Mouse (Mus musculus) forebrain, postnatal 0 days (tissue): ENCODE data around the gene Vmn2r103. TPM values are rescaled to one million over a fixed set of nuclear protein-coding genes. Genes with fewer than 3 reads are reported as not detected.

ENCODE experiments used
- ATAC-seq: fragments of 200-750 bp; cut with Nextera tagmentation; 2 replicates; pipeline ENCODE4 v1.8.0; 2017; ENCODE audit warnings: mild to moderate bottlenecking, moderate library complexity
- DNase-seq: peaks from one replicate; pipeline ENCODE4 v3.0.0-alpha.2; 2015
- H3K27ac ChIP-seq: fragments of 300-500 bp; sonication (generic); 2 replicates; pipeline ENCODE4 v1.5.1; 2014; ENCODE audit warnings: low read depth, mild to moderate bottlenecking, antibody characterized with exemption, low read length, moderate library complexity, mixed read lengths
- H3K27me3 ChIP-seq: fragments of 300-500 bp; sonication (generic); 2 replicates; pipeline ENCODE4 v1.6.1; 2014; ENCODE audit warnings: mild to moderate bottlenecking, low read length, mixed read lengths; ENCODE audit not compliant: insufficient read depth
- H3K36me3 ChIP-seq: fragments of 300-500 bp; sonication (generic); 2 replicates; pipeline ENCODE4 v1.6.1; 2014; ENCODE audit warnings: mild to moderate bottlenecking, moderate library complexity; ENCODE audit not compliant: insufficient read depth
- H3K4me1 ChIP-seq: fragments of 300-500 bp; sonication (generic); 2 replicates; pipeline ENCODE4 v1.6.1; 2014; ENCODE audit warnings: antibody characterized with exemption; ENCODE audit not compliant: insufficient read depth
- H3K4me2 ChIP-seq: fragments of 300-500 bp; sonication (generic); 2 replicates; pipeline ENCODE4 v1.6.1; 2014; ENCODE audit warnings: low read depth, mild to moderate bottlenecking, moderate library complexity
- H3K4me3 ChIP-seq: fragments of 300-500 bp; sonication (generic); 2 replicates; pipeline ENCODE4 v1.5.1; 2014; ENCODE audit warnings: low read depth, low read length, mixed read lengths
- H3K9ac ChIP-seq: fragments of 300-500 bp; sonication (generic); 2 replicates; pipeline ENCODE4 v1.6.1; 2014; ENCODE audit warnings: mild to moderate bottlenecking
- H3K9me3 ChIP-seq: fragments of 300-500 bp; sonication (generic); 2 replicates; pipeline ENCODE4 v1.6.1; 2016; ENCODE audit warnings: low read length
- CTCF ChIP-seq: sonication (generic); IDR thresholded peaks from 2 replicates; pipeline ENCODE4 v1.5.1; 2016; ENCODE audit warnings: antibody characterized with exemption, control low read depth, low read depth
- WGBS: fragments of 180-500 bp; shearing (Covaris S2); extraction: QIAGEN DNeasy Blood & Tissue Kit; methylation state at CpG from one replicate; pipeline ENCODE4 v1.1.7; 2014; 5-methylcytosine and 5-hydroxymethylcytosine counted together
- polyA plus RNA-seq: library from polyadenylated mRNA; unstranded; fragments of >200 nt; fragmentation: Nextera tagmentation; extraction: Ambion mirVana; gene quantifications from 2 replicates; pipeline ENCODE4 v1.2.1, GENCODE M21; 2015
- total RNA-seq: library from RNA; depleted of rRNA; stranded (reverse); fragments of >200 nt; gene quantifications from 2 replicates; pipeline ENCODE4 v1.2.3, GENCODE M21; 2014; rRNA removed

Vmn2r103 gene
- total RNA-seq (not detected in 2 replicates), polyA plus RNA-seq (not detected in 2 replicates)

- DNase-seq (no peak), ATAC-seq (no peak)
- WGBS: 55% methylated on average over 4 of the region's 4 CpGs
- H3K27ac ChIP-seq: no peak within 1 kb of the TSS
- no peak within 1 kb of the TSS for H3K4me3 ChIP-seq
- H3K9ac ChIP-seq: no peak within 1 kb of the TSS
- no peaks in the 10 kb centered on the region for H3K36me3 ChIP-seq
- H3K27me3 ChIP-seq: no peaks in the 10 kb centered on the region
- H3K4me2 ChIP-seq: no peak within 1 kb of the TSS
- H3K4me1 ChIP-seq: no peaks in the 10 kb centered on the region
- TF ChIP-seq CTCF: no peak
- no peaks in the 10 kb centered on the region; the same call in 1 of the 2 replicates for H3K9me3 ChIP-seq
These were observed at the start of gene Vmn2r103 for GRCm38 (mm10) chr17:19773063-19773462. Gene Vmn2r103, plus strand, starts transcription at chr17:19773363.

GRCm38 (mm10) chr17:19778994-19779393, 5.8 kb downstream of the Vmn2r103 start:
- H3K27ac ChIP-seq: no peak overlapping the region
- no peak overlapping the region for H3K9ac ChIP-seq
- DNase-seq (no peak), ATAC-seq (no peak)
- H3K4me1 ChIP-seq: no peaks in the 10 kb centered on the region
- no peak for TF ChIP-seq CTCF
- 93% methylated on average over 4 of the region's 4 CpGs for WGBS
- H3K36me3 ChIP-seq: no peaks in the 10 kb centered on the region
- H3K9me3 ChIP-seq: no peaks in the 10 kb centered on the region
- no peak overlapping the region for H3K4me2 ChIP-seq
- H3K4me3 ChIP-seq: no peak overlapping the region
- no peaks in the 10 kb centered on the region for H3K27me3 ChIP-seq

- Histone ChIP-seq H3K4me1 (no peaks in the 10 kb centered on the region), H3K27ac (no peak overlapping the region), H3K27me3 (no peaks in the 10 kb centered on the region), H3K4me2 (no peak overlapping the region), H3K9me3 (peaks cover 8% of the 10 kb centered on the region; the same call in 1 of the 2 replicates), H3K4me3 (no peak overlapping the region), H3K36me3 (no peaks in the 10 kb centered on the region), H3K9ac (no peak overlapping the region)
- DNase-seq (no peak), ATAC-seq (no peak)
- no peak for TF ChIP-seq CTCF
- WGBS: 85% methylated on average over 1 of the region's 1 CpGs
These were observed 16.1 kb downstream of the Vmn2r103 start for GRCm38 (mm10) chr17:19789248-19789647.

Other genes with a start within 250 kb of the Vmn2r103 start
- gene Vmn2r101, start 196.1 kb upstream of the Vmn2r103 start, total RNA-seq: not detected in 2 replicates
- not detected in 2 replicates for gene Vmn2r101, start 196.1 kb upstream of the Vmn2r103 start, polyA plus RNA-seq
- not detected in 2 replicates for gene Vmn2r102, start 113.0 kb upstream of the Vmn2r103 start, total RNA-seq
- not detected in 2 replicates for gene Vmn2r102, start 113.0 kb upstream of the Vmn2r103 start, polyA plus RNA-seq